Mouse (Mus musculus): ENCODE results near the gene Htra1. TPM values are rescaled to one million over a fixed set of nuclear protein-coding genes. Genes with fewer than 3 reads are reported as not detected.

Gene Htra1
- total RNA-seq (2018; cell fraction: chromatin; rRNA removed) = 10 to 100 TPM in 9 of 26 experiments, 1 to 10 TPM in 13, under 1 TPM in 4; 0.45 to 41.4 (median 4.1) TPM
- total RNA-seq (2018; cell fraction: cytosol; rRNA removed) = 10 to 100 TPM in 14 of 26 experiments, 1 to 10 TPM in 12; 2.6 to 28.6 (median 10.9) TPM
- total RNA-seq (2018; cell fraction: nucleus; rRNA removed) = 10 to 100 TPM in 15 of 26 experiments, 1 to 10 TPM in 10, under 1 TPM in 1; 0.49 to 23.2 (median 13.6) TPM
- polyA plus RNA-seq (2018) = 2.5 to 13.3 TPM (median 3.4 TPM) in 3 replicates

GRCm38 (mm10) chr7:130935793-130936471 lies at the start of gene Htra1:
TSS of gene Htra1 (plus strand) at chr7:130936111.
- Histone ChIP-seq H3K4me3 (ENCODE audit: inconsistent target) (no peak within 1 kb of the TSS), H3K27ac (no peak within 1 kb of the TSS), H3K36me3 (ENCODE audit: inconsistent target) (no peaks in the 10 kb centered on the region), H3K79me2 (ENCODE audit: inconsistent target) (no peaks in the 10 kb centered on the region)
- 1% methylated on average over 70 of the region's 70 CpGs for WGBS (ENCODE audit: missing documents)

GRCm38 (mm10) chr7:130886246-130886645 lies 49.7 kb upstream of the Htra1 start:
- Histone ChIP-seq H3K36me3 (ENCODE audit: inconsistent target) (0 out of 2 replicates have a peak, but pooled peaks cover 4% of the 10 kb centered on the region), H3K79me2 (ENCODE audit: inconsistent target) (no peaks in the 10 kb centered on the region; the same call in 1 of the 2 replicates), H3K4me3 (ENCODE audit: inconsistent target) (no peak overlapping the region), H3K27ac (no peak overlapping the region)
- 37% methylated on average over 3 of the region's 3 CpGs for WGBS (ENCODE audit: missing documents)

GRCm38 (mm10) chr7:130887946-130888345 lies 48.0 kb upstream of the Htra1 start:
- 87% methylated on average over 3 of the region's 3 CpGs for WGBS (ENCODE audit: missing documents)
- Histone ChIP-seq H3K27ac (0 out of 2 replicates have a peak overlapping the region, but pooled peaks have one; percentile 7), H3K4me3 (ENCODE audit: inconsistent target) (no peak overlapping the region), H3K36me3 (ENCODE audit: inconsistent target) (0 out of 2 replicates have a peak, but pooled peaks cover 4% of the 10 kb centered on the region), H3K79me2 (ENCODE audit: inconsistent target) (no peaks in the 10 kb centered on the region; the same call in 1 of the 2 replicates)

GRCm38 (mm10) chr7:130890871-130891270 lies 45.0 kb upstream of the Htra1 start:
- H3K4me3 ChIP-seq (ENCODE audit: inconsistent target) = no peak overlapping the region
- no peaks in the 10 kb centered on the region; the same call in 1 of the 2 replicates for H3K79me2 ChIP-seq (ENCODE audit: inconsistent target)
- 91% methylated on average over 2 of the region's 2 CpGs for WGBS (ENCODE audit: missing documents)
- H3K36me3 ChIP-seq (ENCODE audit: inconsistent target) = no peaks in the 10 kb centered on the region
- H3K27ac ChIP-seq = no peak overlapping the region

- Histone ChIP-seq H3K36me3 (ENCODE audit: inconsistent target) (peaks cover 7% of the 10 kb centered on the region; the same call in 1 of the 2 replicates), H3K79me2 (ENCODE audit: inconsistent target) (no peaks in the 10 kb centered on the region; the same call in 1 of the 2 replicates), H3K4me3 (ENCODE audit: inconsistent target) (no peak overlapping the region), H3K27ac (peak overlapping the region; percentile 84)
- 21% methylated on average over 6 of the region's 6 CpGs for WGBS (ENCODE audit: missing documents)
These were observed 42.9 kb upstream of the Htra1 start for GRCm38 (mm10) chr7:130892973-130893372.

GRCm38 (mm10) chr7:130894931-130895617 lies 40.8 kb upstream of the Htra1 start:
- 90% methylated on average over 9 of the region's 9 CpGs for WGBS (ENCODE audit: missing documents)
- Histone ChIP-seq H3K27ac (no peak overlapping the region), H3K4me3 (ENCODE audit: inconsistent target) (no peak overlapping the region), H3K36me3 (ENCODE audit: inconsistent target) (peaks cover 7% of the 10 kb centered on the region; the same call in 1 of the 2 replicates), H3K79me2 (ENCODE audit: inconsistent target) (no peaks in the 10 kb centered on the region; the same call in 1 of the 2 replicates)

GRCm38 (mm10) chr7:130895618-130895945 lies 40.3 kb upstream of the Htra1 start:
- peaks cover 7% of the 10 kb centered on the region; the same call in 1 of the 2 replicates for H3K36me3 ChIP-seq (ENCODE audit: inconsistent target)
- H3K27ac ChIP-seq = no peak overlapping the region
- H3K79me2 ChIP-seq (ENCODE audit: inconsistent target) = no peaks in the 10 kb centered on the region; the same call in 1 of the 2 replicates
- H3K4me3 ChIP-seq (ENCODE audit: inconsistent target) = no peak overlapping the region
- 92% methylated on average over 2 of the region's 2 CpGs for WGBS (ENCODE audit: missing documents)

GRCm38 (mm10) chr7:130896064-130896463 lies 39.8 kb upstream of the Htra1 start:
- H3K27ac ChIP-seq = no peak overlapping the region
- peaks cover 7% of the 10 kb centered on the region; the same call in 1 of the 2 replicates for H3K36me3 ChIP-seq (ENCODE audit: inconsistent target)
- 89% methylated on average over 3 of the region's 3 CpGs for WGBS (ENCODE audit: missing documents)
- H3K4me3 ChIP-seq (ENCODE audit: inconsistent target) = no peak overlapping the region
- no peaks in the 10 kb centered on the region; the same call in 1 of the 2 replicates for H3K79me2 ChIP-seq (ENCODE audit: inconsistent target)

- Histone ChIP-seq H3K27ac (no peak overlapping the region), H3K4me3 (ENCODE audit: inconsistent target) (no peak overlapping the region), H3K79me2 (ENCODE audit: inconsistent target) (peaks cover 11% of the 10 kb centered on the region; the same call in 1 of the 2 replicates), H3K36me3 (ENCODE audit: inconsistent target) (peaks cover 7% of the 10 kb centered on the region; the same call in 1 of the 2 replicates)
- WGBS (ENCODE audit: missing documents) = 97% methylated on average over 10 of the region's 10 CpGs
These were observed 38.7 kb upstream of the Htra1 start for GRCm38 (mm10) chr7:130897201-130897600.

- H3K4me3 ChIP-seq (ENCODE audit: inconsistent target) = no peak overlapping the region
- 95% methylated on average over 4 of the region's 4 CpGs for WGBS (ENCODE audit: missing documents)
- no peak overlapping the region for H3K27ac ChIP-seq
- H3K36me3 ChIP-seq (ENCODE audit: inconsistent target) = peaks cover 7% of the 10 kb centered on the region; the same call in 1 of the 2 replicates
- peaks cover 11% of the 10 kb centered on the region; the same call in 1 of the 2 replicates for H3K79me2 ChIP-seq (ENCODE audit: inconsistent target)
These were observed 37.5 kb upstream of the Htra1 start for GRCm38 (mm10) chr7:130898373-130898772.

- 25% methylated on average over 5 of the region's 5 CpGs for WGBS (ENCODE audit: missing documents)
- no peak overlapping the region; the same call in 1 of the 2 replicates for H3K4me3 ChIP-seq (ENCODE audit: inconsistent target)
- H3K79me2 ChIP-seq (ENCODE audit: inconsistent target) = peaks cover 11% of the 10 kb centered on the region; the same call in 1 of the 2 replicates
- peaks cover 17% of the 10 kb centered on the region; the same call in 1 of the 2 replicates for H3K36me3 ChIP-seq (ENCODE audit: inconsistent target)
- peak overlapping the region; percentile 85 for H3K27ac ChIP-seq
These were observed 35.6 kb upstream of the Htra1 start for GRCm38 (mm10) chr7:130900233-130900848.

GRCm38 (mm10) chr7:130902929-130903328 lies 33.0 kb upstream of the Htra1 start:
- peaks cover 20% of the 10 kb centered on the region for H3K36me3 ChIP-seq (ENCODE audit: inconsistent target)
- H3K79me2 ChIP-seq (ENCODE audit: inconsistent target) = peaks cover 11% of the 10 kb centered on the region; the same call in 1 of the 2 replicates
- no peak overlapping the region for H3K4me3 ChIP-seq (ENCODE audit: inconsistent target)
- H3K27ac ChIP-seq = peak overlapping the region; percentile 84
- 75% methylated on average over 1 of the region's 1 CpGs for WGBS (ENCODE audit: missing documents)

GRCm38 (mm10) chr7:130903505-130904074 lies 32.3 kb upstream of the Htra1 start:
- Histone ChIP-seq H3K79me2 (ENCODE audit: inconsistent target) (peaks cover 11% of the 10 kb centered on the region; the same call in 1 of the 2 replicates), H3K27ac (peak overlapping the region; percentile 84), H3K36me3 (ENCODE audit: inconsistent target) (peaks cover 26% of the 10 kb centered on the region), H3K4me3 (ENCODE audit: inconsistent target) (peak overlapping the region; percentile 10; the same call in 1 of the 2 replicates)
- 13% methylated on average over 16 of the region's 16 CpGs for WGBS (ENCODE audit: missing documents)

All from macrophage (primary cell).